ENCODE assay signal across 14 mouse cellular contexts in the genomic region with DNA sequence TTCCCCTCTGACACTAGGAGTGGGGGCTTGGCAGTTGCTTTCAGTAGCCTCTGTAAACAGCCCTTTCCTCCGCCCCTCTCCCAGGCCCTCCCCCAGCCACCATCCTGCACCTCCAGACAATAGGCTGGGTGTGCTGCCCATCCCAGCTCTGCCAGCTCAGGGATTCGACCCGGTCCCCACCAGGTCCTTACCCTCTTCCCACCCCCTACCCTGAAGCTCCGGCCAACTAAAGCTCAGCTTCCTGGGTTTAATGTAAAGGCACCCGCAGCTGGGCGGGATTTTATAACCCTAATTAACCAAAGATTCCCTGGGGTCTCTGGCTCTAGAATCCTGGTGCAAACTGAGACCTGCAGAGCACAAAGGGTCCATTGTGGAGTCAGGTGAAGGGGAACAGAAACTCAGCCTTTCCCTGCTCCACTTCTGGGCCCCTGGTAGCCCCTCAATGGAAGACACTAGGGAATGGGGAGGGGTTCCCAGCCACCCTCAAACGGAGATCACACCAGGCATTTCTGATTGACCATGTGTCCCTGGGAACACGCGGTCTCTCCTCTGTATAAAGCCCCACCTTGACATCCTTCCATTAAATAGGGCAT. TPM values are rescaled to one million over a fixed set of nuclear protein-coding genes. Genes with fewer than 3 reads are reported as not detected.
A peak's percentile ranks its signal among the peaks of the same experiment; 100 is the strongest.
DNase-seq lines count a peak whose midpoint lies in the region; ATAC-seq lines count a peak whose summit lies in the region.
"Had no signal": no experiment of that assay in that cellular context is flagged by ENCODE, and none has a peak within 500 bp of the region (broad histone marks: within the 10 kb centered on the region; RNA-seq: fewer than 3 reads in every experiment).

No protein-coding gene starts in this region.

- H3K4me1 ChIP-seq in kidney, embryonic 16.5 days (ENCODE audit: insufficient read depth, low read length) = peaks cover 12% of the 10 kb centered on the region; the same call in 1 of the 2 replicates
- peaks cover 55% of the 10 kb centered on the region for H3K4me1 ChIP-seq in forebrain, embryonic 15.5 days
- H3K4me1 ChIP-seq in limb, embryonic 13.5 days = peaks cover 47% of the 10 kb centered on the region
- H3K4me1 ChIP-seq in neural tube, embryonic 15.5 days = peaks cover 66% of the 10 kb centered on the region

- 0 out of 2 replicates have a peak, but pooled peaks have one; percentile 10 for ATAC-seq in kidney, embryonic 16.5 days (ENCODE audit: low FRiP score, low TSS enrichment)
- ATAC-seq in forebrain, embryonic 15.5 days (replicated peaks) = no peak
- peak; percentile 33; the same call in 1 of the 2 replicates for ATAC-seq in limb, embryonic 13.5 days (ENCODE audit: low FRiP score, low read depth)
- ATAC-seq in neural tube, embryonic 15.5 days (ENCODE audit: low FRiP score) = no peak
- ATAC-seq in activated CD4-positive, CD25-positive, alpha-beta regulatory T cell, adult 4 months = no peak
- ATAC-seq: Patski had no signal

- H3K4me3 ChIP-seq in kidney, embryonic 16.5 days (ENCODE audit: low read length) = no peak overlapping the region
- H3K4me3 ChIP-seq in forebrain, embryonic 15.5 days = no peak overlapping the region
- H3K4me3 ChIP-seq in limb, embryonic 13.5 days = no peak overlapping the region
- H3K4me3 ChIP-seq in neural tube, embryonic 15.5 days (replicated peaks) = no peak overlapping the region
- H3K4me3 ChIP-seq: layer of hippocampus, adult 2 months had no signal

- H3K9me3 ChIP-seq in kidney, embryonic 16.5 days (ENCODE audit: low read length) = no peaks in the 10 kb centered on the region
- no peaks in the 10 kb centered on the region for H3K9me3 ChIP-seq in forebrain, embryonic 15.5 days
- no peaks in the 10 kb centered on the region for H3K9me3 ChIP-seq in limb, embryonic 13.5 days
- H3K9me3 ChIP-seq in neural tube, embryonic 15.5 days (replicated peaks) = no peaks in the 10 kb centered on the region
- H3K9me3 ChIP-seq: embryonic facial prominence, embryonic 15.5 days had no signal

- no peaks in the 10 kb centered on the region for H3K36me3 ChIP-seq in kidney, embryonic 16.5 days (ENCODE audit: insufficient read depth, low read length)
- no peaks in the 10 kb centered on the region for H3K36me3 ChIP-seq in forebrain, embryonic 15.5 days
- H3K36me3 ChIP-seq in limb, embryonic 13.5 days = no peaks in the 10 kb centered on the region
- H3K36me3 ChIP-seq in neural tube, embryonic 15.5 days = no peaks in the 10 kb centered on the region
- H3K36me3 ChIP-seq: embryonic facial prominence, embryonic 15.5 days had no signal

- no peak for DNase-seq in kidney, postnatal 10 days
- no peak for DNase-seq in cerebellum, postnatal 36 days
- DNase-seq in thymus, postnatal 14 days = no peak
- DNase-seq: gastrocnemius, postnatal 25 days; right cerebral cortex, adult 18-20 months had no signal

- no peak overlapping the region for H3K4me2 ChIP-seq in kidney, embryonic 16.5 days (replicated peaks; ENCODE audit: low read depth, low read length)
- H3K4me2 ChIP-seq in forebrain, embryonic 15.5 days (replicated peaks) = no peak overlapping the region
- peak overlapping the region; percentile 54 for H3K4me2 ChIP-seq in limb, embryonic 13.5 days (replicated peaks)
- no peak overlapping the region; the same call in 1 of the 2 replicates for H3K4me2 ChIP-seq in neural tube, embryonic 15.5 days

- H3K27ac ChIP-seq in kidney, embryonic 16.5 days (ENCODE audit: low read length) = no peak overlapping the region
- H3K27ac ChIP-seq in forebrain, embryonic 15.5 days (replicated peaks) = peak overlapping the region; percentile 80
- peak overlapping the region; percentile 84 for H3K27ac ChIP-seq in limb, embryonic 13.5 days
- H3K27ac ChIP-seq in neural tube, embryonic 15.5 days (replicated peaks) = peak overlapping the region; percentile 87
- H3K27ac ChIP-seq: layer of hippocampus, adult 2 months; liver, embryonic 14.5 days had no signal

- peaks cover 3% of the 10 kb centered on the region for H3K27me3 ChIP-seq in kidney, embryonic 16.5 days (ENCODE audit: insufficient read depth, low read length)
- H3K27me3 ChIP-seq in forebrain, embryonic 15.5 days = no peaks in the 10 kb centered on the region
- H3K27me3 ChIP-seq in limb, embryonic 13.5 days = peaks cover 52% of the 10 kb centered on the region
- no peaks in the 10 kb centered on the region for H3K27me3 ChIP-seq in neural tube, embryonic 15.5 days (replicated peaks)

- 12% methylated on average over 9 of the region's 9 CpGs for WGBS in kidney, embryonic 16.5 days
- WGBS in forebrain, embryonic 15.5 days = 7% methylated on average over 9 of the region's 9 CpGs
- 5% methylated on average over 9 of the region's 9 CpGs for WGBS in limb, embryonic 13.5 days
- WGBS in neural tube, embryonic 15.5 days = 8% methylated on average over 9 of the region's 9 CpGs

- no peak overlapping the region for H3K9ac ChIP-seq in kidney, embryonic 16.5 days (replicated peaks; ENCODE audit: low read length)
- no peak overlapping the region for H3K9ac ChIP-seq in forebrain, embryonic 15.5 days (replicated peaks)
- H3K9ac ChIP-seq in limb, embryonic 13.5 days = no peak overlapping the region
- H3K9ac ChIP-seq in neural tube, embryonic 15.5 days (replicated peaks) = peak overlapping the region; percentile 23; the same call in 1 of the 2 replicates
- H3K9ac ChIP-seq: embryonic facial prominence, embryonic 15.5 days; liver, embryonic 14.5 days had no signal

RNA-seq across cellular contexts. Expression of a gene that starts 53.2 kb away (rescaled TPM):
- polyA plus RNA-seq in kidney, embryonic 16.5 days (2015; fragmentation: Nextera tagmentation; extraction: Ambion mirVana) = 49.7 and 51.0 TPM in 2 replicates
- polyA plus RNA-seq in forebrain, embryonic 15.5 days (2015; fragmentation: Nextera tagmentation; extraction: Ambion mirVana) = 45.7 and 45.8 TPM in 2 replicates
- 46.9 and 47.8 TPM in 2 replicates for polyA plus RNA-seq in limb, embryonic 13.5 days (2015; fragmentation: Nextera tagmentation; extraction: Ambion mirVana)
- polyA plus RNA-seq in neural tube, embryonic 15.5 days (2015; fragmentation: Nextera tagmentation; extraction: Ambion mirVana) = 45.7 and 46.1 TPM in 2 replicates
- 10 to 100 TPM; 19.3 to 24.9 TPM for polyA plus RNA-seq in activated CD4-positive, CD25-positive, alpha-beta regulatory T cell, adult 4 months (2017; shearing (Covaris generic))

Comparison
In these comparisons a context has a peak if more than half of its experiments do, and no peak if none do; other contexts are left out.
1. ATAC-seq: peak in kidney, embryonic 16.5 days (single experiment) and limb, embryonic 13.5 days (single experiment); none in forebrain, embryonic 15.5 days (single experiment), neural tube, embryonic 15.5 days (single experiment) and activated CD4-positive, CD25-positive, alpha-beta regulatory T cell, adult 4 months (single experiment).